Mouse (Mus musculus) C2C12 (cell line): ENCODE measurements around the gene Ddx17. TPM values are rescaled to one million over a fixed set of nuclear protein-coding genes. Genes with fewer than 3 reads are reported as not detected.

ENCODE experiments used
- H3K27me3 ChIP-seq: one replicate; pipeline ENCODE4 v1.6.1; 2011; ENCODE audit not compliant: control insufficient read depth, insufficient read depth, insufficient read length
- H3K36me3 ChIP-seq: one replicate; pipeline ENCODE4 v1.6.1; 2011; ENCODE audit not compliant: control insufficient read depth, insufficient read depth
- H3K4me3 ChIP-seq: one replicate; pipeline ENCODE4 v1.5.1; 2011; ENCODE audit warnings: mild to moderate bottlenecking, control low read depth; ENCODE audit not compliant: poor library complexity, insufficient read depth, severe bottlenecking
- H3K79me2 ChIP-seq: one replicate; pipeline ENCODE4 v1.6.1; 2011; ENCODE audit not compliant: control insufficient read depth, insufficient read depth
- H3K79me3 ChIP-seq: one replicate; pipeline ENCODE4 v1.6.1; 2011; ENCODE audit warnings: low read depth, control low read depth
- H3ac ChIP-seq: one replicate; pipeline ENCODE3; 2011; ENCODE audit warnings: low read depth; ENCODE audit not compliant: control insufficient read depth, insufficient read length
- CEBPB ChIP-seq: IDR thresholded peaks from one replicate; pipeline ENCODE4 v1.6.1; 2011; ENCODE audit warnings: low read depth, mild to moderate bottlenecking, control low read depth, moderate library complexity
- CTCF ChIP-seq: IDR thresholded peaks from one replicate; pipeline ENCODE4 v1.5.1; 2011; ENCODE audit not compliant: control insufficient read depth, insufficient read depth, insufficient read length
- FOSL1 ChIP-seq: IDR thresholded peaks from one replicate; pipeline ENCODE4 v1.8.0; 2011; ENCODE audit warnings: mild to moderate bottlenecking, low read length; ENCODE audit not compliant: poor library complexity, insufficient read depth, severe bottlenecking
- MAX ChIP-seq: IDR thresholded peaks from one replicate; pipeline ENCODE4 v1.6.1; 2011; ENCODE audit warnings: mild to moderate bottlenecking, control low read depth
- MYOD1 ChIP-seq: IDR thresholded peaks from one replicate; pipeline ENCODE4 v1.6.1; 2011; ENCODE audit warnings: low read depth; ENCODE audit not compliant: control insufficient read depth, insufficient read length
- MYOG ChIP-seq: IDR thresholded peaks from one replicate; pipeline ENCODE4 v1.6.1; 2011; ENCODE audit not compliant: control insufficient read depth, insufficient read length; ENCODE audit errors: extremely low read depth
- USF1 ChIP-seq: IDR thresholded peaks from one replicate; pipeline ENCODE4 v1.6.1; 2011; ENCODE audit warnings: low read depth, mild to moderate bottlenecking, control low read depth, moderate library complexity
- polyA plus RNA-seq: library from polyadenylated mRNA; unstranded; fragments of >200 nt; fragmentation: generic; extraction: Trizol; gene quantifications from one replicate; pipeline ENCODE4 v1.2.1, GENCODE M21; 2012; ENCODE audit warnings: missing spikeins

The Ddx17 gene
- polyA plus RNA-seq, 1 experiment, result 84.9 TPM

DNA sequence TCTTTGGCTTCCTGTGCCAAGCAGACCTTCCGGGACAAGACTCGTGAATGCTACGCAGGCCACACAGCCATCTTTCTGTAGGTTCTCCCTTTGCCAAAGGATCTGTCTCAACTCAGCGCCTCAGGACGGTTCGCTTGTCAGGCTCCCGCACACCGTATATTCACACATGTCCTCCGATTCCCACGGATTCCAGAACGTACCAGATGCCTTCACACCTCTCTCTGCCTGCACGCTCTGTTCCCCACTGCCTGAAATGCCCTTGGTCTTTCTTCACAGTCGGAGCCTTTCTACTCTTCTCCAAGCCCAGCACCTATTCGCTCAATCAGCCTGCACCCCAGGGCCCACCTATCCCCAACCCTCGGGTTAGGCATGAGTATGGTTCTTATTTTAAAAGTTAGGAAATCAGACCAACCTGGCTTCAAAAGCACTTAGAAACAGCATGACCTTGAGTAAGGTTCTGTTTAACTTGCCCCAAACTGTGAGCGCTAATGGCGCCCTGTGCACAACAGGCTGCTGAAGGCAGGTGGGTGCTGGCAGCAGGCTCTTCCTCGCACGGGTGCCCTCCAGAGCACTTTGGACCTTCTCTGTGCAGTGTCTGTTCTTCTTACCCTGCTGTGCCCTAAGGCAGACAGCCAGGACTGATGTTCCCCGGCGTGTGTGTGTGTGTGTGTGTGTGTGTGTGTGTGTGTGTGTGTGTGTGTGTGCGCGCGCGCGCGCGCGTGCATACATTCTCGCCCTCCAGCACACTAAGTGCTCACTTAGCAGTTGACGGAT is 39.3 kb downstream of the Ddx17 start:
- no peaks in the 10 kb centered on the region for H3K36me3 ChIP-seq
- no peak overlapping the region for H3ac ChIP-seq
- H3K79me2 ChIP-seq, result no peaks in the 10 kb centered on the region
- no peaks in the 10 kb centered on the region for H3K79me3 ChIP-seq
- no peak overlapping the region for H3K4me3 ChIP-seq
- TF ChIP-seq USF1 (no peak), MYOD1 (no peak), MYOG (no peak), CTCF (no peak), MAX (no peak), CEBPB (no peak), FOSL1 (no peak)
- peaks cover 88% of the 10 kb centered on the region for H3K27me3 ChIP-seq

DNA sequence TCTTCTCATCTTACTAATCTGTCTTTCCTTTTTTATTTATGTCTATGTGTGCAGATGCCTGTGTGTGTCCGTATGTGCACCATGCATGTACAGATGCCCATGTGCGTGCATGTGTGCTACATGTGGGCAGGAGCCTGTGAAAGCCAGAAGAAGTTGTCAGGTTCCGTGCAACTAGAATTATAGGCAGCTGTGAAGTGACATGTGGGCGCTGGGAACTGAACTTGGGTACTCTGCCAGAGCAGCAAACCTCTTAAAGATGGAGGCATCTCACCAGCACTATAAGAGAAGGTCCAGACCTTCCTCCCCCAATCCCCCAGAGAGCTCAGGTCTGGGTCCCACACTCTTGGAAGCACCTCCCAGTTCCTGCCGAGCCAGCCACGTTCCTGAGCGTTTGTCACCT is 40.1 kb downstream of the Ddx17 start:
- Histone ChIP-seq H3K36me3 (no peaks in the 10 kb centered on the region), H3K79me3 (no peaks in the 10 kb centered on the region), H3ac (no peak overlapping the region), H3K27me3 (peaks cover 95% of the 10 kb centered on the region), H3K4me3 (no peak overlapping the region), H3K79me2 (no peaks in the 10 kb centered on the region)
- no peak for TF ChIP-seq CTCF
- no peak for TF ChIP-seq MAX
- no peak for TF ChIP-seq FOSL1
- no peak for TF ChIP-seq MYOG
- no peak for TF ChIP-seq CEBPB
- no peak for TF ChIP-seq USF1

DNA sequence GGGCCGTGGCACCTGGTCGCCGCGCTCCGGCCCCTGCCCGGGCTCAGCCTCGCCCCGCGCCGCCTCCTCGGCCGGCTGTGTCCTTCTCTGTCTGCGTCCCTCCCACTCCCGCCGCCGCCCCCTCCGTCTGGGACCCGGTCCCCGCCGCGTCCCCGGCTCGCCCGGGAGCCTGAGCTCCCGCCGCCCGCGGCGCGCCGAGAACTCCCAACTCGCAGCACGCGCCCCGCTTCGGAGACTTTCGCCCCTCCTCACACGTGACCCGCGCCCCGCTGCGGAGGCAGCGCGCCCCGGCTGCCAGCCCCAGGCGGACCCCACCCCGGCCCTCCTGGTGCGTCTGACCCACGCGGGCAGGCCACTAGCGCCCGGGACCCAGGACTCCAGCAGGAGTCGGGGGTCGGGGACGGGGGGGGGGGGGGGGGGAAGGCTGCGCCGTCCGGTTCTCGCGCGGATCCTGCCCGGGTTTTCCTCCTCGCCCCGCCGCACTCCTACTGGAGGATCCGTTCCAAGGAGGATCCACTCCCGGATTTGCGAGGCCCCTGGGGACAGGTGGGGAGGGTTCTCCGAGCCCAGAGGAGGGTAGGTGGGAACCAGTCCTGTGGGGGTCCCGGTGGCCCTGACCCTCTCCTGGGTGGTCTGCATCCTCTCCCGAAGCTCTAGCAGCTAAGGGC is 40.8 kb downstream of the Ddx17 start:
- H3K4me3 ChIP-seq, result no peak overlapping the region
- H3K27me3 ChIP-seq, result peaks cover 95% of the 10 kb centered on the region
- H3K36me3 ChIP-seq, result no peaks in the 10 kb centered on the region
- H3K79me2 ChIP-seq, result no peaks in the 10 kb centered on the region
- H3K79me3 ChIP-seq, result no peaks in the 10 kb centered on the region
- TF ChIP-seq MAX, result no peak
- TF ChIP-seq USF1, result peak; percentile 27
- H3ac ChIP-seq, result peak overlapping the region; percentile 8

- no peaks in the 10 kb centered on the region for H3K36me3 ChIP-seq
- H3K4me3 ChIP-seq, result no peak within 1 kb of the TSS
- peaks cover 95% of the 10 kb centered on the region for H3K27me3 ChIP-seq
- H3ac ChIP-seq, result peak within 1 kb of the TSS; percentile 8
- TF ChIP-seq MYOD1 (no peak), MYOG (no peak), MAX (no peak), FOSL1 (no peak), USF1 (no peak), CEBPB (no peak), CTCF (no peak)
- H3K79me3 ChIP-seq, result no peaks in the 10 kb centered on the region
- no peaks in the 10 kb centered on the region for H3K79me2 ChIP-seq
Measured at GRCm38 (mm10) chr15:79504707-79505452, 41.7 kb downstream of the Ddx17 start, which contains the start of gene Kcnj4. Gene Kcnj4, minus strand, starts transcription at chr15:79505241.

DNA sequence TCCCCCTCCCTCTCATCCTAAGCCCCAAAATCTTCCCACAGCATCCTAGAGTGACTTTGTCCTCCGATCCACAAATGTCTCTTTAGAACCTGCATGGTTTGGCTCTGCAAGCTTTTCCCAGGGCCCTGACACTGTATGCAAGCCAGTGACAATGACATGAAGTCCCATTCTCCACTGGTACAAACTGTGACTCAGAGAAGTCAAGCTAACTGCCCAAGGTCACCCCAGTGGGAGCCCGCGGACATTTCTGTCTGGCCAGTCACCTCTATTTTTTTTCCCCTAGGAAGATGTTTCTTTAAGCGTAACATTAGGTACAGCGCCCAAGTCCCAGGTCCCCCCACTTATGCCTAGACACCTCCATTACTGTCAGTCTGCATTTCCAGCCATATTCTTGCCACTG is 43.1 kb downstream of the Ddx17 start:
- Histone ChIP-seq H3ac (no peak overlapping the region), H3K79me2 (no peaks in the 10 kb centered on the region), H3K4me3 (no peak overlapping the region), H3K79me3 (no peaks in the 10 kb centered on the region), H3K36me3 (no peaks in the 10 kb centered on the region), H3K27me3 (peaks cover 99% of the 10 kb centered on the region)
- TF ChIP-seq MAX (no peak), FOSL1 (no peak), USF1 (no peak), MYOD1 (no peak), CEBPB (no peak), MYOG (no peak), CTCF (no peak)
